ENCODE assay signal across 8 mouse cellular contexts in genomic region chrX:75764135-75764793, GRCm38 (mm10).
A peak's percentile ranks its signal among the peaks of the same experiment; 100 is the strongest.
DNase-seq lines count a peak whose midpoint lies in the region; ATAC-seq and TF ChIP-seq lines count a peak whose summit lies in the region.

No protein-coding gene starts in this region.

- no peak for TF ChIP-seq POLR2A in ES-Bruce4 (IDR thresholded peaks at IDR 0.05; ENCODE audit: insufficient read depth, low read length)

- ATAC-seq in heart, embryonic 14.5 days (ENCODE audit: insufficient number of reproducible peaks, insufficient read depth, low FRiP score, low read depth), result peak; percentile 76; the same call in 1 of the 2 replicates
- ATAC-seq in kidney, postnatal 0 days (replicated peaks; ENCODE audit: low FRiP score, low read depth), result peak; percentile 96
- ATAC-seq in liver, embryonic 11.5 days (replicated peaks; ENCODE audit: low FRiP score), result peak; percentile 93

- DNase-seq in fibroblast of lung, adult 2 months (ENCODE audit: low read depth), result peak; percentile 48
- DNase-seq in kidney, postnatal 0 days (ENCODE audit: low spot score), result peak; percentile 85
- peak; percentile 54 for DNase-seq in liver, embryonic 11.5 days (ENCODE audit: low spot score)
- DNase-seq in naive thymus-derived CD4-positive, alpha-beta T cell, adult 2 months (ENCODE audit: low read depth), result peak; percentile 43
- peak; percentile 55 for DNase-seq in testis, postnatal 10 days (ENCODE audit: low spot score)

- H3K9ac ChIP-seq in ES-Bruce4 (ENCODE audit: low read depth, poor library complexity, severe bottlenecking), result peak overlapping the region; percentile 35
- H3K9ac ChIP-seq in heart, embryonic 14.5 days (ENCODE audit: low read length), result peak overlapping the region; percentile 73
- H3K9ac ChIP-seq in kidney, postnatal 0 days (ENCODE audit: low read depth, low read length), result peak overlapping the region; percentile 59
- peak overlapping the region; percentile 67 for H3K9ac ChIP-seq in liver, embryonic 11.5 days (ENCODE audit: low read depth, low read length)

- WGBS in heart, embryonic 14.5 days, result 11% methylated on average over 19 of the region's 19 CpGs
- 20% methylated on average over 19 of the region's 19 CpGs for WGBS in kidney, postnatal 0 days
- 13% methylated on average over 19 of the region's 19 CpGs for WGBS in liver, embryonic 11.5 days

- H3K9me3 ChIP-seq in ES-Bruce4 (replicated peaks; ENCODE audit: control insufficient read depth, insufficient read depth, low read length, poor library complexity, severe bottlenecking), result no peaks in the 10 kb centered on the region
- H3K9me3 ChIP-seq in heart, embryonic 14.5 days (ENCODE audit: control insufficient read depth, low read length), result no peaks in the 10 kb centered on the region
- no peaks in the 10 kb centered on the region for H3K9me3 ChIP-seq in kidney, postnatal 0 days (replicated peaks; ENCODE audit: low read length)
- H3K9me3 ChIP-seq in liver, embryonic 11.5 days (ENCODE audit: control insufficient read depth, low read length), result no peaks in the 10 kb centered on the region

- H3K4me3 ChIP-seq in ES-Bruce4 (ENCODE audit: low read depth, low read length), result peak overlapping the region; percentile 93
- H3K4me3 ChIP-seq in brown adipose tissue, adult 24 weeks (ENCODE audit: insufficient read depth, low read depth, low read length), result peak overlapping the region; percentile 92
- peak overlapping the region; percentile 57 to 83 for H3K4me3 ChIP-seq in heart, embryonic 14.5 days (ENCODE audit: control insufficient read depth in 1 of 2, insufficient read depth in 1 of 2, low read depth in 1 of 2, low read length in 2 of 2)
- H3K4me3 ChIP-seq in kidney, postnatal 0 days (replicated peaks; ENCODE audit: low read depth, low read length), result peak overlapping the region; percentile 44
- peak overlapping the region; percentile 57 for H3K4me3 ChIP-seq in liver, embryonic 11.5 days (ENCODE audit: low read depth, low read length)

- no peak for TF ChIP-seq CTCF in ES-Bruce4 (IDR thresholded peaks at IDR 0.05; ENCODE audit: low read depth, low read length)
- TF ChIP-seq CTCF in kidney, postnatal 0 days (IDR thresholded peaks at IDR 0.05; ENCODE audit: low read depth), result 0 out of 2 replicates have a peak, but pooled peaks have one; percentile 26

- no peak for TF ChIP-seq EP300 in ES-Bruce4 (IDR thresholded peaks at IDR 0.05; ENCODE audit: insufficient read depth, low read depth, low read length)

- no peaks in the 10 kb centered on the region for H3K4me1 ChIP-seq in ES-Bruce4 (ENCODE audit: control insufficient read depth, insufficient read depth, low read length)
- peaks cover 3% of the 10 kb centered on the region for H3K4me1 ChIP-seq in brown adipose tissue, adult 24 weeks (ENCODE audit: control insufficient read depth, insufficient read depth, insufficient read length, low read length)
- no peaks in the 10 kb centered on the region for H3K4me1 ChIP-seq in heart, embryonic 14.5 days (ENCODE audit: control insufficient read depth in 2 of 2, insufficient read depth in 2 of 2, low read length in 2 of 2)
- no peaks in the 10 kb centered on the region for H3K4me1 ChIP-seq in kidney, postnatal 0 days (replicated peaks; ENCODE audit: insufficient read depth, low read length)
- H3K4me1 ChIP-seq in liver, embryonic 11.5 days (replicated peaks; ENCODE audit: control insufficient read depth, insufficient read depth, low read length), result no peaks in the 10 kb centered on the region

- H3K4me2 ChIP-seq in heart, embryonic 14.5 days (ENCODE audit: low read length), result peak overlapping the region; percentile 65
- H3K4me2 ChIP-seq in kidney, postnatal 0 days (ENCODE audit: low read length), result peak overlapping the region; percentile 51
- H3K4me2 ChIP-seq in liver, embryonic 11.5 days, result peak overlapping the region; percentile 67

- peak overlapping the region; percentile 91 for H3K27ac ChIP-seq in ES-Bruce4 (ENCODE audit: insufficient read depth, low read length)
- peak overlapping the region; percentile 91 for H3K27ac ChIP-seq in brown adipose tissue, adult 24 weeks (replicated peaks; ENCODE audit: low read depth, low read length)
- peak overlapping the region; percentile 82 to 95 for H3K27ac ChIP-seq in heart, embryonic 14.5 days (replicated peaks in 1 of 2; ENCODE audit: control insufficient read depth in 1 of 2, insufficient read depth in 1 of 2, low read depth in 2 of 2, low read length in 2 of 2)
- peak overlapping the region; percentile 88 for H3K27ac ChIP-seq in kidney, postnatal 0 days
- peak overlapping the region; percentile 79; the same call in 1 of the 2 replicates for H3K27ac ChIP-seq in liver, embryonic 11.5 days (ENCODE audit: low read depth, low read length)

- no peaks in the 10 kb centered on the region for H3K36me3 ChIP-seq in ES-Bruce4 (ENCODE audit: control insufficient read depth, insufficient read depth, low read length, poor library complexity, severe bottlenecking)
- H3K36me3 ChIP-seq in heart, embryonic 14.5 days (ENCODE audit: control insufficient read depth, insufficient read depth, low read length), result no peaks in the 10 kb centered on the region
- H3K36me3 ChIP-seq in kidney, postnatal 0 days (ENCODE audit: insufficient read depth, low read length), result no peaks in the 10 kb centered on the region
- no peaks in the 10 kb centered on the region for H3K36me3 ChIP-seq in liver, embryonic 11.5 days (ENCODE audit: control insufficient read depth, insufficient read depth, low read length)

- H3K27me3 ChIP-seq in ES-Bruce4 (ENCODE audit: control insufficient read depth, insufficient read depth, low read length, poor library complexity, severe bottlenecking), result no peaks in the 10 kb centered on the region
- no peaks in the 10 kb centered on the region for H3K27me3 ChIP-seq in heart, embryonic 14.5 days (ENCODE audit: control insufficient read depth, insufficient read depth, low read length)
- H3K27me3 ChIP-seq in kidney, postnatal 0 days (ENCODE audit: insufficient read depth, low read length), result no peaks in the 10 kb centered on the region
- 0 out of 2 replicates have a peak, but pooled peaks cover 2% of the 10 kb centered on the region for H3K27me3 ChIP-seq in liver, embryonic 11.5 days (replicated peaks; ENCODE audit: control insufficient read depth, insufficient read depth, low read length)

Comparison
In these comparisons a context has a peak if more than half of its experiments do, and no peak if none do; other contexts are left out.
1. Peak in every context shown above with its lines: DNase-seq, ATAC-seq, H3K4me3 ChIP-seq and H3K27ac ChIP-seq.